Mouse (Mus musculus) central nervous system, embryonic 11.5 days (tissue): Measurements from ENCODE around the gene Chil3. TPM values are rescaled to one million over a fixed set of nuclear protein-coding genes. Genes with fewer than 3 reads are reported as not detected.

Experiments used
- polyA plus RNA-seq: library from polyadenylated mRNA; depleted of rRNA; stranded (reverse); fragments of >200 nt; gene quantifications from 2 replicates; pipeline ENCODE4 v1.2.3, GENCODE M21; 2012; rRNA removed

The Chil3 gene
- not detected in 2 replicates for polyA plus RNA-seq

DNA sequence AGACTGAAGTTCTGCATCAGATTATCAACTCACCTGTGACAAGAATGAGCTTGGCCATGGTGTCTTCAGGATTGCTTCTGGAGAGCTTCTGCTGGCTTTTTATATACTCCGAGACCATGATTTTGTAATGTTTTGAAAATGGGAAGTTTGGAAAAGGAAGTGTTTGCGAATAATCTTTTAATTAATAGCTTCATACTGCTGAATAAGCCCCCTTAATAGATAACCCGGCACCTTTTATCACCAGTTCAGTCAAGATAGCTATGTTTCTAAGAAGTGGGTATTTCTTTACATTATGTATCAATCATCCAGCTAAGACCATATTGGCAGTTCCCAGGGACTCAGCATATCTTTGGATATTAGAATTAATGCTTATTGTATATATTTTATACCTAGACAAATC, at the start of gene Chil3:
TSS of gene Chil3 (minus strand) at position 101 of the 400 bp plus-strand sequence.

DNA sequence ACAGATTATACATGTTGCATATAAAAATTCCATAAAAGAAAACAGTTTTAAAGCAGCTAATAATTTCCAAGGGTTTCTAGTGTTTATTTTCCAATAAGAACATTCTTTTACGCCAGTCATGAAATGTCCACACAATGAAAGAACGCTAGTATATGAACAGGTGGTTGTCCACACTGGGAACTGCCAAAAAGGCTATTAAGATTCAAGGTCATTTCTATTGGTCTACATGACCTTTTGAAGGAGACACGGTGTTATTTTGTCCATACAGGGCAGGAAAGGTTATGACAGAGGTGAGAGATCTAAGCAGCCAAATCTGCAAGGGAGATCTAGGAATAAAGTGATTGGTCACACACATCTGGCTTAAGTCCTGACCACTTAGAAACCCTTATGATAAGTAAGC, 54.4 kb downstream of the Chil3 start, which contains the start of gene Chia1:
TSS of gene Chia1 (plus strand) at position 301 of the 400 bp plus-strand sequence.

Other genes starting within 250 kb of the Chil3 start
- 1.1 and 1.2 TPM in 2 replicates for gene I830077J02Rik, start 234.9 kb downstream of the Chil3 start, polyA plus RNA-seq
- 62.9 and 82.8 TPM in 2 replicates for gene Wdr77, start 208.2 kb downstream of the Chil3 start, polyA plus RNA-seq
- gene Atp5f1, start 207.5 kb downstream of the Chil3 start, polyA plus RNA-seq: 271 and 331 TPM in 2 replicates
- gene Ovgp1, start 193.9 kb downstream of the Chil3 start, polyA plus RNA-seq: 7.6 and 18.3 TPM in 2 replicates
- 0.61 and 0.73 TPM in 2 replicates for gene Pifo, start 152.9 kb downstream of the Chil3 start, polyA plus RNA-seq
- gene Chil5, start 134.8 kb downstream of the Chil3 start, polyA plus RNA-seq: 0.16 TPM in 1 of 2 replicates, not detected in the other
- gene Chia1, start 54.3 kb downstream of the Chil3 start, polyA plus RNA-seq: 0.16 and 0.26 TPM in 2 replicates
- not detected in 2 replicates for gene Chil4, start 51.9 kb upstream of the Chil3 start, polyA plus RNA-seq
- not detected in 2 replicates for gene Chil6, start 238.6 kb upstream of the Chil3 start, polyA plus RNA-seq